Mouse (Mus musculus): ENCODE measurements around the gene Pla2g12b. TPM values are rescaled to one million over a fixed set of nuclear protein-coding genes. Genes with fewer than 3 reads are reported as not detected.
"Not testable (repeated sequence)": the region's sequence is repeated elsewhere in the genome, so short reads cannot be mapped to it uniquely, and the experiment has no call there.

The Pla2g12b gene
- not detected for total RNA-seq (2022)

GRCm38 (mm10) chr10:59402899-59403792 is at the start of gene Pla2g12b:
Gene Pla2g12b, plus strand, starts transcription at chr10:59403660.
- DNase-seq, result no peak

GRCm38 (mm10) chr10:59354120-59354519 is 49.3 kb upstream of the Pla2g12b start:
- DNase-seq, result no peak

- no peak for DNase-seq
Observed at GRCm38 (mm10) chr10:59355020-59355419, 48.4 kb upstream of the Pla2g12b start.

GRCm38 (mm10) chr10:59358744-59359143 is 44.7 kb upstream of the Pla2g12b start:
- no peak for DNase-seq

- no peak for DNase-seq
Observed at GRCm38 (mm10) chr10:59363208-59363607, 40.3 kb upstream of the Pla2g12b start.

- DNase-seq, result no peak
Observed at GRCm38 (mm10) chr10:59364551-59364950, 38.9 kb upstream of the Pla2g12b start.

GRCm38 (mm10) chr10:59365804-59366589 is 37.5 kb upstream of the Pla2g12b start:
- no peak for DNase-seq

- no peak for DNase-seq
Observed at GRCm38 (mm10) chr10:59366746-59367145, 36.7 kb upstream of the Pla2g12b start.

- DNase-seq, result no peak
Observed at GRCm38 (mm10) chr10:59367206-59367605, 36.3 kb upstream of the Pla2g12b start.

- no peak for DNase-seq
Observed at GRCm38 (mm10) chr10:59368729-59369128, 34.7 kb upstream of the Pla2g12b start.

GRCm38 (mm10) chr10:59369426-59369825 is 34.0 kb upstream of the Pla2g12b start:
- DNase-seq, result no peak

GRCm38 (mm10) chr10:59377906-59378305 is 25.6 kb upstream of the Pla2g12b start:
- no peak for DNase-seq

- DNase-seq, result no peak
Observed at GRCm38 (mm10) chr10:59378728-59379127, 24.7 kb upstream of the Pla2g12b start.

- no peak for DNase-seq
Observed at GRCm38 (mm10) chr10:59379927-59380326, 23.5 kb upstream of the Pla2g12b start.

- no peak for DNase-seq
Observed at GRCm38 (mm10) chr10:59380411-59380821, 23.0 kb upstream of the Pla2g12b start.

GRCm38 (mm10) chr10:59381563-59381962 is 21.9 kb upstream of the Pla2g12b start:
- not testable (repeated sequence) for DNase-seq

- no peak for DNase-seq
Observed at GRCm38 (mm10) chr10:59386951-59387350, 16.5 kb upstream of the Pla2g12b start.

GRCm38 (mm10) chr10:59389652-59390051 is 13.8 kb upstream of the Pla2g12b start:
- DNase-seq, result no peak

GRCm38 (mm10) chr10:59391907-59392306 is 11.6 kb upstream of the Pla2g12b start:
- no peak for DNase-seq

GRCm38 (mm10) chr10:59395461-59395860 is 8.0 kb upstream of the Pla2g12b start, which contains the start of gene Gm10273:
Gene Gm10273, plus strand, starts transcription at chr10:59395632.
- DNase-seq, result not testable (repeated sequence)

GRCm38 (mm10) chr10:59403793-59404149 is 311 bp downstream of the Pla2g12b start:
- DNase-seq, result no peak

GRCm38 (mm10) chr10:59408499-59408898 is 5.0 kb downstream of the Pla2g12b start:
- no peak for DNase-seq

GRCm38 (mm10) chr10:59410264-59410663 is 6.8 kb downstream of the Pla2g12b start:
- DNase-seq, result no peak
